Mouse (Mus musculus): ENCODE measurements around the gene Dpf3. TPM values are rescaled to one million over a fixed set of nuclear protein-coding genes. Genes with fewer than 3 reads are reported as not detected.

Dpf3 gene
- total and polyA plus RNA-seq, 2 experiments from 2014 or later = 14.3 to 31.7 TPM

DNA sequence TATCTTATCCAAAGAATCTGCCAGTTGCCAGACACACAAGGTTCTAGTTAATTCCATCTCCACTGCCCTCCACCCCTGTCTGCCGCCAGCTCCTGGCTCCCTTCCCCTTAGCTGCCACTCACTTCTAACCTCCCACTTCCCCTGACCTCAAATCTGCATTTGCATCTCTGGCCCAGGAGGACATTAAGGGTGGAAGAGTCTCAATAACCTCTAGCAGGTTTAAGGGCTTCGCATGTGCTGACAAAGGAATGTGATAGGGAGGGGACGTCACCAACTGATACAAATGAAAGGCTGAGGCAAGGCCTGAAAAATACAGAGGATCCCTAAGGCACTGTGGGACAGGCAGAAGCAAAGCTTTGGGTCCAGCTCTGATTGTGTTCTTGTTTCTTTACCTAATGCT, 100.0 kb downstream of the Dpf3 start:
- Histone ChIP-seq H3K27me3 (ENCODE audit: insufficient read depth, low read length) (no peaks in the 10 kb centered on the region), H3K4me2 (ENCODE audit: low read depth, low read length, poor library complexity, severe bottlenecking) (no peak overlapping the region), H3K4me3 (ENCODE audit: low read depth, low read length) (no peak overlapping the region), H3K9ac (replicated peaks; ENCODE audit: low read length, poor library complexity, severe bottlenecking) (no peak overlapping the region), H3K4me1 (ENCODE audit: insufficient read depth, low read length) (no peaks in the 10 kb centered on the region), H3K36me3 (ENCODE audit: insufficient read depth, low read length) (no peaks in the 10 kb centered on the region), H3K27ac (ENCODE audit: low read depth, low read length) (no peak overlapping the region), H3K9me3 (ENCODE audit: low read length) (no peaks in the 10 kb centered on the region)
- ATAC-seq (ENCODE audit: low FRiP score) (no peak), DNase-seq (ENCODE audit: low spot score) (no peak)
- WGBS = 41% methylated on average over 3 of the region's 3 CpGs
- no peak for TF ChIP-seq CTCF (IDR thresholded peaks at IDR 0.05)

DNA sequence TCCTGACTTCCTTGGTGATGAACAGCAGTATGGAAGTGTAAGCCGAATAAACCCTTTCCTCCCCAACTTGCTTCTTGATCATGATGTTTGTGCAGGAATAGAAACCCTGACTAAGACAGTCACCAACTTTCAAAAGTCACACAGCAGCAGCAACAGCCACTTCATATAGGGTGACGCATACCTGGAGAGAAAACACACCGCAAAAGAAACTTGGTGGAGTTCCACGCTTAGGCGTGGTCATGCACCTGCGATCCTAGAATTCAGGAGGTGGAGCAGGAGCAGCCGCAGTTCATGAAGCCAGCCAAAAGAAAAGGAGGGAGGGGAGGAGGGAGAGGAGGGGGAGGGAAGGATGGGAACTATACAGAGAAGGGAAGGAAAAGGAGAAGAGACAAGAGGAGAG, 106.4 kb downstream of the Dpf3 start:
- 91% methylated on average over 7 of the region's 7 CpGs for WGBS
- no peak for TF ChIP-seq CTCF (IDR thresholded peaks at IDR 0.05)
- Histone ChIP-seq H3K27ac (ENCODE audit: low read depth, low read length) (no peak overlapping the region), H3K4me3 (ENCODE audit: low read depth, low read length) (no peak overlapping the region), H3K9me3 (ENCODE audit: low read length) (no peaks in the 10 kb centered on the region), H3K4me1 (ENCODE audit: insufficient read depth, low read length) (no peaks in the 10 kb centered on the region), H3K4me2 (ENCODE audit: low read depth, low read length, poor library complexity, severe bottlenecking) (no peak overlapping the region), H3K27me3 (ENCODE audit: insufficient read depth, low read length) (no peaks in the 10 kb centered on the region), H3K36me3 (ENCODE audit: insufficient read depth, low read length) (no peaks in the 10 kb centered on the region), H3K9ac (replicated peaks; ENCODE audit: low read length, poor library complexity, severe bottlenecking) (no peak overlapping the region)
- DNase-seq (ENCODE audit: low spot score) (no peak), ATAC-seq (ENCODE audit: low FRiP score) (no peak)

DNA sequence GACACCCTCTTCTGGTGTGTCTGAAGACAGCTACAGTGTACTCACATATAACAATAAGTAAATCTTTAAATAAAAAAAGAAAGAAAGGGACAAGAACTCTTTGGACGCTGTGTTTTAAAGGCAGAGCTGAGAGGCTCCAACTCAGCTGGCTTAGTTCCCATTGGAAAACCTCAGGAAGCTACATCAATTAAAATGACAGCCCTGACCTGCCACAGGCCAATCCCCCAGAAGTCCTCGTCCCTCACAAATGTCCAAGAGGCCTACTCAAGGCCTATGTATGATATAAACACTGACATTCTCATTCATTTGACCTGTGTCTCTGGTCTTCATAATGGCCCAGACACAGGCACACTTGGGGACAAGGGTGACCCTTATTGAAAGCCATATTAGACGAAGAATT, 107.5 kb downstream of the Dpf3 start:
- Histone ChIP-seq H3K4me3 (ENCODE audit: low read depth, low read length) (no peak overlapping the region), H3K4me1 (ENCODE audit: insufficient read depth, low read length) (no peaks in the 10 kb centered on the region), H3K9me3 (ENCODE audit: low read length) (no peaks in the 10 kb centered on the region), H3K27me3 (ENCODE audit: insufficient read depth, low read length) (no peaks in the 10 kb centered on the region), H3K4me2 (ENCODE audit: low read depth, low read length, poor library complexity, severe bottlenecking) (no peak overlapping the region), H3K27ac (ENCODE audit: low read depth, low read length) (no peak overlapping the region), H3K9ac (replicated peaks; ENCODE audit: low read length, poor library complexity, severe bottlenecking) (no peak overlapping the region), H3K36me3 (ENCODE audit: insufficient read depth, low read length) (no peaks in the 10 kb centered on the region)
- no peak for TF ChIP-seq CTCF (IDR thresholded peaks at IDR 0.05)
- WGBS = 45% methylated on average over 3 of the region's 3 CpGs
- no peak for ATAC-seq (ENCODE audit: low FRiP score)
- no peak for DNase-seq (ENCODE audit: low spot score)

DNA sequence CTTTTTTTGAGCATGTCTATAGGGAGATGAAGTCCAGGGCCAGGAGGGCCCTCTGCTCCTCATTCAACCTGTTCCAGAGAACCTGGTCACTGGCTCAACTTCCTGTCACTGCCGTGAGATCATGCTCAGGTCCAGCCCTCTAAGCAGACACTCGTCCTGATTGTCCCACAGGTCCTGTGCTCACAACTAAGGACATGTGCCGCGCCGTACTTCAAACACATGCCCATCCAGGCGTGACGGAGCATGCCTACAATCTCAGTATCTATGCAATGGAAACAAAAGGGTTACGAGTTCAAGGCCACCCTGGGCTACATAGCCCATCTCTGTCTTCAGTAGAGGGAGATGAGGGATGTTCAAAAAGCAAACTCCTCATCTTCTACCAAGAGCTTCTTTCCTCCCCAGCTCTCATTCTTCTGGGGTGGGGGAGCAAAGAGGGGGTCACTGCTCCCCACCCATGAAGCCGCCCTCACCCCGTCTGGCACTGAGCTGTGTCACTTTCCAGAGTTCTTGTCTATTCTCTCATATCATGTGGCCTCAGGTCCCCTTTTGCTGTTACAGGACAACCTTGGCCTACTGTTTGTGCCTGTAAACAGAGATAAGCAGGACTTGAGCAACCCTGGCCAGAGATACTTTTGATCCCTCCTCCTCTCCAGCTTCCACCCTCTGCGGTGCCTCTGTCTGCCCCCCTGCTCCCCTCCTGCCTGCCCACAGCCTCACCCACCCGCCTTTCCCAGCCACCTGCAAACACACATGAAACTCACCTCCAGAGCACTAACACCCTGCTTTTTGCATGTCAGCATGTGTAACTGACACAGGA, 112.3 kb downstream of the Dpf3 start:
- Histone ChIP-seq H3K27ac (ENCODE audit: low read depth, low read length) (no peak overlapping the region), H3K4me1 (ENCODE audit: insufficient read depth, low read length) (no peaks in the 10 kb centered on the region), H3K36me3 (ENCODE audit: insufficient read depth, low read length) (no peaks in the 10 kb centered on the region), H3K4me3 (ENCODE audit: low read depth, low read length) (no peak overlapping the region), H3K4me2 (ENCODE audit: low read depth, low read length, poor library complexity, severe bottlenecking) (no peak overlapping the region), H3K27me3 (ENCODE audit: insufficient read depth, low read length) (no peaks in the 10 kb centered on the region), H3K9ac (replicated peaks; ENCODE audit: low read length, poor library complexity, severe bottlenecking) (no peak overlapping the region), H3K9me3 (ENCODE audit: low read length) (no peaks in the 10 kb centered on the region)
- WGBS = 84% methylated on average over 12 of the region's 12 CpGs
- ATAC-seq (ENCODE audit: low FRiP score) (no peak), DNase-seq (ENCODE audit: low spot score) (no peak)
- TF ChIP-seq CTCF (IDR thresholded peaks at IDR 0.05) = no peak

GRCm38 (mm10) chr12:83373081-83373480, 114.4 kb downstream of the Dpf3 start:
- ATAC-seq (ENCODE audit: low FRiP score) (no peak), DNase-seq (ENCODE audit: low spot score) (no peak)
- Histone ChIP-seq H3K4me1 (ENCODE audit: insufficient read depth, low read length) (no peaks in the 10 kb centered on the region), H3K27ac (ENCODE audit: low read depth, low read length) (no peak overlapping the region), H3K4me3 (ENCODE audit: low read depth, low read length) (no peak overlapping the region), H3K36me3 (ENCODE audit: insufficient read depth, low read length) (no peaks in the 10 kb centered on the region), H3K27me3 (ENCODE audit: insufficient read depth, low read length) (no peaks in the 10 kb centered on the region), H3K9ac (replicated peaks; ENCODE audit: low read length, poor library complexity, severe bottlenecking) (no peak overlapping the region), H3K4me2 (ENCODE audit: low read depth, low read length, poor library complexity, severe bottlenecking) (no peak overlapping the region), H3K9me3 (ENCODE audit: low read length) (no peaks in the 10 kb centered on the region)
- 49% methylated on average over 7 of the region's 7 CpGs for WGBS
- TF ChIP-seq CTCF (IDR thresholded peaks at IDR 0.05) = no peak

GRCm38 (mm10) chr12:83372290-83372689, 115.2 kb downstream of the Dpf3 start:
- H3K4me2 ChIP-seq (ENCODE audit: low read depth, low read length, poor library complexity, severe bottlenecking) = no peak overlapping the region
- H3K9me3 ChIP-seq (ENCODE audit: low read length) = no peaks in the 10 kb centered on the region
- no peak overlapping the region for H3K4me3 ChIP-seq (ENCODE audit: low read depth, low read length)
- H3K27me3 ChIP-seq (ENCODE audit: insufficient read depth, low read length) = no peaks in the 10 kb centered on the region
- no peaks in the 10 kb centered on the region for H3K4me1 ChIP-seq (ENCODE audit: insufficient read depth, low read length)
- ATAC-seq (ENCODE audit: low FRiP score) (no peak), DNase-seq (ENCODE audit: low spot score) (no peak)
- 87% methylated on average over 7 of the region's 7 CpGs for WGBS
- no peaks in the 10 kb centered on the region for H3K36me3 ChIP-seq (ENCODE audit: insufficient read depth, low read length)
- no peak for TF ChIP-seq CTCF (IDR thresholded peaks at IDR 0.05)
- H3K9ac ChIP-seq (replicated peaks; ENCODE audit: low read length, poor library complexity, severe bottlenecking) = no peak overlapping the region
- H3K27ac ChIP-seq (ENCODE audit: low read depth, low read length) = no peak overlapping the region

Measured in midbrain, postnatal 0 days (tissue).